Mouse (Mus musculus) stomach, postnatal 0 days (tissue): ENCODE measurements around the gene Clec2e.

Experiments
- CTCF ChIP-seq: IDR thresholded peaks from 2 replicates; pipeline ENCODE4 v1.5.1; 2016; ENCODE audit warnings: antibody characterized with exemption, low read depth, mild to moderate bottlenecking, moderate library complexity
- EP300 ChIP-seq: optimal IDR thresholded peaks from 2 replicates; pipeline ENCODE3; 2016; ENCODE audit warnings: antibody characterized with exemption

- TF ChIP-seq CTCF: no peak
- no peak for TF ChIP-seq EP300
Measured at GRCm38 (mm10) chr6:129146812-129147211, 46.1 kb upstream of the Clec2e start.
